Mouse (Mus musculus): ENCODE measurements at regions not wholly inside any gene's neighbourhood (a gene's known extent, or its start where the extent isn't known, plus 50 kb on each side); places are given as distances from the start of the nearest gene placed in this dataset.
A peak's percentile ranks its signal among the peaks of the same experiment; 100 is the strongest.

- WGBS, result 5% methylated on average over 35 of the region's 35 CpGs
- peak overlapping the region; percentile 51 for H3K27ac ChIP-seq
- H3K4me2 ChIP-seq, result peak overlapping the region; percentile 88
- H3K4me3 ChIP-seq, result peak overlapping the region; percentile 44
- ATAC-seq (ENCODE audit: insufficient number of reproducible peaks, low FRiP score, low TSS enrichment, low read depth), result no peak
- peaks cover 45% of the 10 kb centered on the region for H3K27me3 ChIP-seq
- H3K9me3 ChIP-seq, result no peaks in the 10 kb centered on the region
- no peaks in the 10 kb centered on the region for H3K36me3 ChIP-seq
- H3K9ac ChIP-seq, result no peak overlapping the region
- peaks cover 64% of the 10 kb centered on the region for H3K4me1 ChIP-seq
Observed at GRCm38 (mm10) chr14:61686101-61686691, 78.9 kb downstream of the Kcnrg start.

- no peaks in the 10 kb centered on the region for H3K9me3 ChIP-seq
- H3K4me3 ChIP-seq, result peak overlapping the region; percentile 44
- peaks cover 47% of the 10 kb centered on the region for H3K27me3 ChIP-seq
- H3K4me1 ChIP-seq, result peaks cover 64% of the 10 kb centered on the region
- H3K27ac ChIP-seq, result peak overlapping the region; percentile 72
- WGBS, result under 1% methylated on average over 33 of the region's 33 CpGs
- H3K36me3 ChIP-seq, result no peaks in the 10 kb centered on the region
- peak overlapping the region; percentile 88 for H3K4me2 ChIP-seq
- no peak for ATAC-seq (ENCODE audit: insufficient number of reproducible peaks, low FRiP score, low TSS enrichment, low read depth)
- H3K9ac ChIP-seq, result 0 out of 2 replicates have a peak overlapping the region, but pooled peaks have one; percentile 23
Observed at GRCm38 (mm10) chr14:61686821-61687341, 79.6 kb downstream of the Kcnrg start.

- H3K36me3 ChIP-seq, result no peaks in the 10 kb centered on the region
- peaks cover 64% of the 10 kb centered on the region for H3K4me1 ChIP-seq
- H3K9ac ChIP-seq, result 0 out of 2 replicates have a peak overlapping the region, but pooled peaks have one; percentile 23
- H3K27me3 ChIP-seq, result peaks cover 47% of the 10 kb centered on the region
- H3K4me3 ChIP-seq, result peak overlapping the region; percentile 44
- H3K9me3 ChIP-seq, result no peaks in the 10 kb centered on the region
- H3K27ac ChIP-seq, result peak overlapping the region; percentile 72
- no peak for ATAC-seq (ENCODE audit: insufficient number of reproducible peaks, low FRiP score, low TSS enrichment, low read depth)
- WGBS, result 8% methylated on average over 15 of the region's 15 CpGs
- H3K4me2 ChIP-seq, result peak overlapping the region; percentile 88
Observed at GRCm38 (mm10) chr14:61687346-61688012, 80.2 kb downstream of the Kcnrg start.

GRCm38 (mm10) chr14:61688013-61688520 lies 80.8 kb downstream of the Kcnrg start:
- peak overlapping the region; percentile 88; the same call in 1 of the 2 replicates for H3K4me2 ChIP-seq
- no peak overlapping the region for H3K4me3 ChIP-seq
- H3K4me1 ChIP-seq, result peaks cover 60% of the 10 kb centered on the region
- H3K9ac ChIP-seq, result no peak overlapping the region
- H3K9me3 ChIP-seq, result no peaks in the 10 kb centered on the region
- no peak overlapping the region for H3K27ac ChIP-seq
- WGBS, result 7% methylated on average over 11 of the region's 11 CpGs
- no peak for ATAC-seq (ENCODE audit: insufficient number of reproducible peaks, low FRiP score, low TSS enrichment, low read depth)
- H3K36me3 ChIP-seq, result no peaks in the 10 kb centered on the region
- peaks cover 47% of the 10 kb centered on the region for H3K27me3 ChIP-seq

GRCm38 (mm10) chr14:61688666-61689065 lies 81.4 kb downstream of the Kcnrg start:
- no peak for ATAC-seq (ENCODE audit: insufficient number of reproducible peaks, low FRiP score, low TSS enrichment, low read depth)
- H3K4me3 ChIP-seq, result peak overlapping the region; percentile 31
- H3K9ac ChIP-seq, result no peak overlapping the region

GRCm38 (mm10) chr14:61689281-61689680 lies 82.0 kb downstream of the Kcnrg start:
- Histone ChIP-seq H3K9ac (0 out of 2 replicates have a peak overlapping the region, but pooled peaks have one; percentile 23), H3K27me3 (peaks cover 44% of the 10 kb centered on the region), H3K4me2 (peak overlapping the region; percentile 49), H3K4me3 (peak overlapping the region; percentile 31), H3K36me3 (no peaks in the 10 kb centered on the region), H3K9me3 (no peaks in the 10 kb centered on the region), H3K4me1 (peaks cover 49% of the 10 kb centered on the region), H3K27ac (peak overlapping the region; percentile 33)
- 7% methylated on average over 21 of the region's 21 CpGs for WGBS
- no peak for ATAC-seq (ENCODE audit: insufficient number of reproducible peaks, low FRiP score, low TSS enrichment, low read depth)

More at GRCm38 (mm10) chr14:61688666-61689065, 81.4 kb downstream of the Kcnrg start:
- H3K9me3 ChIP-seq, result no peaks in the 10 kb centered on the region
- no peaks in the 10 kb centered on the region for H3K36me3 ChIP-seq
- WGBS, result 10% methylated on average over 9 of the region's 9 CpGs
- peak overlapping the region; percentile 49 for H3K4me2 ChIP-seq
- H3K4me1 ChIP-seq, result peaks cover 55% of the 10 kb centered on the region
- no peak overlapping the region for H3K27ac ChIP-seq
- peaks cover 47% of the 10 kb centered on the region for H3K27me3 ChIP-seq

GRCm38 (mm10) chr14:61689776-61690175 lies 82.5 kb downstream of the Kcnrg start:
- H3K4me2 ChIP-seq, result peak overlapping the region; percentile 49
- peaks cover 44% of the 10 kb centered on the region for H3K4me1 ChIP-seq
- no peaks in the 10 kb centered on the region for H3K36me3 ChIP-seq
- H3K27ac ChIP-seq, result peak overlapping the region; percentile 33
- H3K9ac ChIP-seq, result no peak overlapping the region
- WGBS, result 33% methylated on average over 24 of the region's 24 CpGs
- ATAC-seq (ENCODE audit: insufficient number of reproducible peaks, low FRiP score, low TSS enrichment, low read depth), result no peak
- H3K27me3 ChIP-seq, result peaks cover 39% of the 10 kb centered on the region
- no peaks in the 10 kb centered on the region for H3K9me3 ChIP-seq
- peak overlapping the region; percentile 31 for H3K4me3 ChIP-seq

- Histone ChIP-seq H3K4me3 (no peak overlapping the region), H3K36me3 (no peaks in the 10 kb centered on the region), H3K4me2 (no peak overlapping the region), H3K9ac (no peak overlapping the region), H3K27me3 (peaks cover 27% of the 10 kb centered on the region), H3K4me1 (peaks cover 25% of the 10 kb centered on the region), H3K9me3 (no peaks in the 10 kb centered on the region), H3K27ac (no peak overlapping the region)
- 89% methylated on average over 6 of the region's 6 CpGs for WGBS
- no peak for ATAC-seq (ENCODE audit: insufficient number of reproducible peaks, low FRiP score, low TSS enrichment, low read depth)
Observed at GRCm38 (mm10) chr14:61691785-61692372, 84.6 kb downstream of the Kcnrg start.

- ATAC-seq (ENCODE audit: insufficient number of reproducible peaks, low FRiP score, low TSS enrichment, low read depth), result no peak
- 92% methylated on average over 3 of the region's 3 CpGs for WGBS
- Histone ChIP-seq H3K9me3 (no peaks in the 10 kb centered on the region), H3K27me3 (peaks cover 12% of the 10 kb centered on the region), H3K4me1 (peaks cover 10% of the 10 kb centered on the region), H3K27ac (no peak overlapping the region), H3K4me2 (no peak overlapping the region), H3K9ac (no peak overlapping the region), H3K36me3 (no peaks in the 10 kb centered on the region), H3K4me3 (no peak overlapping the region)
Observed at GRCm38 (mm10) chr14:61694796-61695195, 87.5 kb downstream of the Kcnrg start.

GRCm38 (mm10) chr14:61696290-61696842 lies 89.1 kb downstream of the Kcnrg start:
- Histone ChIP-seq H3K36me3 (no peaks in the 10 kb centered on the region), H3K27ac (no peak overlapping the region), H3K4me1 (peaks cover 9% of the 10 kb centered on the region), H3K9me3 (no peaks in the 10 kb centered on the region), H3K4me2 (no peak overlapping the region), H3K4me3 (no peak overlapping the region), H3K27me3 (no peaks in the 10 kb centered on the region), H3K9ac (no peak overlapping the region)
- WGBS, result 59% methylated on average over 7 of the region's 7 CpGs
- ATAC-seq (ENCODE audit: insufficient number of reproducible peaks, low FRiP score, low TSS enrichment, low read depth), result no peak

- 42% methylated on average over 13 of the region's 13 CpGs for WGBS
- ATAC-seq (ENCODE audit: insufficient number of reproducible peaks, low FRiP score, low TSS enrichment, low read depth), result no peak
- 0 out of 2 replicates have a peak overlapping the region, but pooled peaks have one; percentile 35 for H3K27ac ChIP-seq
- H3K36me3 ChIP-seq, result no peaks in the 10 kb centered on the region
- H3K9ac ChIP-seq, result no peak overlapping the region
- no peak overlapping the region for H3K4me2 ChIP-seq
- H3K9me3 ChIP-seq, result no peaks in the 10 kb centered on the region
- H3K4me3 ChIP-seq, result no peak overlapping the region
- H3K27me3 ChIP-seq, result no peaks in the 10 kb centered on the region
- peaks cover 9% of the 10 kb centered on the region for H3K4me1 ChIP-seq
Observed at GRCm38 (mm10) chr14:61696886-61697554, 89.8 kb downstream of the Kcnrg start.

All from limb, embryonic 15.5 days (tissue).